Mouse (Mus musculus) lung, embryonic 14.5 days (tissue): ENCODE measurements around the gene Ercc5. TPM values are rescaled to one million over a fixed set of nuclear protein-coding genes. Genes with fewer than 3 reads are reported as not detected.

ENCODE experiments used
- ATAC-seq: fragments of 200-750 bp; cut with Nextera tagmentation; 2 replicates; pipeline ENCODE4 v1.8.0; 2017; ENCODE audit warnings: mild to moderate bottlenecking, moderate TSS enrichment, moderate library complexity; ENCODE audit not compliant: insufficient read depth
- DNase-seq: peaks from one replicate; pipeline ENCODE4 v3.0.0-alpha.2; 2015
- H3K27ac ChIP-seq: fragments of 300-500 bp; sonication (generic); 2 replicates; pipeline ENCODE4 v1.5.1; 2014; ENCODE audit warnings: low read depth, mild to moderate bottlenecking, moderate library complexity
- H3K27me3 ChIP-seq: fragments of 300-500 bp; sonication (generic); 2 replicates; pipeline ENCODE4 v1.6.1; 2014; ENCODE audit warnings: low read length, control low read depth; ENCODE audit not compliant: insufficient read depth
- H3K36me3 ChIP-seq: fragments of 300-500 bp; sonication (generic); 2 replicates; pipeline ENCODE4 v1.6.1; 2014; ENCODE audit warnings: control low read depth; ENCODE audit not compliant: insufficient read depth
- H3K4me1 ChIP-seq: fragments of 300-500 bp; sonication (generic); 2 replicates; pipeline ENCODE4 v1.6.1; 2014; ENCODE audit warnings: antibody characterized with exemption, control low read depth; ENCODE audit not compliant: insufficient read depth
- H3K4me2 ChIP-seq: fragments of 300-500 bp; sonication (generic); 2 replicates; pipeline ENCODE4 v1.6.1; 2014; ENCODE audit warnings: mild to moderate bottlenecking
- H3K4me3 ChIP-seq: fragments of 300-500 bp; sonication (generic); 2 replicates; pipeline ENCODE4 v1.5.1; 2014; ENCODE audit warnings: low read depth, low read length
- H3K9ac ChIP-seq: fragments of 300-500 bp; sonication (generic); 2 replicates; pipeline ENCODE4 v1.6.1; 2014
- H3K9me3 ChIP-seq: fragments of 300-500 bp; sonication (generic); 2 replicates; pipeline ENCODE4 v1.6.1; 2016; ENCODE audit warnings: low read depth, low read length, control low read depth
- CTCF ChIP-seq: IDR thresholded peaks from 2 replicates; pipeline ENCODE4 v1.5.1; 2016; ENCODE audit warnings: antibody characterized with exemption, low read depth
- WGBS: fragments of 180-500 bp; shearing (Covaris S2); extraction: QIAGEN DNeasy Blood & Tissue Kit; methylation state at CpG from one replicate; pipeline ENCODE4 v1.1.7; 2014; 5-methylcytosine and 5-hydroxymethylcytosine counted together
- polyA plus RNA-seq: library from polyadenylated mRNA; unstranded; fragments of >200 nt; fragmentation: Nextera tagmentation; extraction: Ambion mirVana; gene quantifications from 2 replicates; pipeline ENCODE4 v1.2.1, GENCODE M21; 2014

Ercc5 gene
- 23.6 and 24.6 TPM in 2 replicates for polyA plus RNA-seq

DNA sequence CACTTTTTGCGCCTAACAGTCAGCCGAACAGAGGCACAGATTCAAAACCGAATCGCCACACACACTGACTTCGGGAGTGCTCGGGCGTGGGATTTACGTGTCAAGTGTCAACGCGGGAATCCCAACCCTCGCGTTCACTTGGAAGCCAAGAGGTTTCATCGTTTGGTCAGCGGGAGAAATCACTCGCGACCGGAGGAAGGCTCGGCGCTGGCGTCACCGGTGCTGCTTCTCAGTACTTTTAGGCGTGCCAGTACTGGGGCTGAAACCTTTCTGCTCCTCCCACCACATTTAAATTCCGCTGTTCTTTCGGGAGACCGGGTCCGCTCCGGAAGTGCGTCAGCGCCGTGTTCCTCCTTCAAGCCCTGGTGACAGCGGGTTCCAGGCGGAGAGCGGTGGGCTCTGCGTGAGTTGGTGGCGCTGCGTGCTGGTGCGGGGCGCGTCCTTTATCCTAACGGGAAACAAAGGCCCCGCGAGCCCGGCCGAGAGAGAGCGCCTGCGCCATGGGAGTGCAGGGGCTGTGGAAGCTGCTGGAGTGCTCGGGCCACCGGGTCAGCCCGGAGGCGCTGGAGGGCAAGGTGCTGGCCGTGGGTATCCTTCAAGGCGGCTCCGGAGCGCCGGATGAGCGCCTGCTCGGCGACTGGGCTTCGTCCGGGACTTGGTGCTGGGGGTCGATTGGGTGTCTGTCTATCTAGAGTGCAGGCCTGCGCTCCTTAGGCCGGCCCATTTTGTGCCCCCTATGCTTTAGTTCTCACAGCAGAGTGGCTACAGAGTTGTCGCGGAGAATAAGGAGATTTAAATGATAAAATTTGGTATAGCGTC lies at the start of gene Ercc5:
Gene Ercc5 (plus strand): TSS at position 182 of the 819 bp plus-strand sequence.
- peak within 1 kb of the TSS; percentile 88 for H3K9ac ChIP-seq
- H3K4me2 ChIP-seq: peak within 1 kb of the TSS; percentile 78
- no peaks in the 10 kb centered on the region for H3K27me3 ChIP-seq
- DNase-seq (peak; percentile 94), ATAC-seq (peak; percentile 98)
- H3K4me3 ChIP-seq: peak within 1 kb of the TSS; percentile 86
- WGBS: under 1% methylated on average over 66 of the region's 66 CpGs
- 0 out of 2 replicates have a peak, but pooled peaks have one; percentile 2 for TF ChIP-seq CTCF
- no peaks in the 10 kb centered on the region for H3K9me3 ChIP-seq
- peak within 1 kb of the TSS; percentile 98 for H3K27ac ChIP-seq
- H3K36me3 ChIP-seq: peaks cover 17% of the 10 kb centered on the region
- H3K4me1 ChIP-seq: no peaks in the 10 kb centered on the region

DNA sequence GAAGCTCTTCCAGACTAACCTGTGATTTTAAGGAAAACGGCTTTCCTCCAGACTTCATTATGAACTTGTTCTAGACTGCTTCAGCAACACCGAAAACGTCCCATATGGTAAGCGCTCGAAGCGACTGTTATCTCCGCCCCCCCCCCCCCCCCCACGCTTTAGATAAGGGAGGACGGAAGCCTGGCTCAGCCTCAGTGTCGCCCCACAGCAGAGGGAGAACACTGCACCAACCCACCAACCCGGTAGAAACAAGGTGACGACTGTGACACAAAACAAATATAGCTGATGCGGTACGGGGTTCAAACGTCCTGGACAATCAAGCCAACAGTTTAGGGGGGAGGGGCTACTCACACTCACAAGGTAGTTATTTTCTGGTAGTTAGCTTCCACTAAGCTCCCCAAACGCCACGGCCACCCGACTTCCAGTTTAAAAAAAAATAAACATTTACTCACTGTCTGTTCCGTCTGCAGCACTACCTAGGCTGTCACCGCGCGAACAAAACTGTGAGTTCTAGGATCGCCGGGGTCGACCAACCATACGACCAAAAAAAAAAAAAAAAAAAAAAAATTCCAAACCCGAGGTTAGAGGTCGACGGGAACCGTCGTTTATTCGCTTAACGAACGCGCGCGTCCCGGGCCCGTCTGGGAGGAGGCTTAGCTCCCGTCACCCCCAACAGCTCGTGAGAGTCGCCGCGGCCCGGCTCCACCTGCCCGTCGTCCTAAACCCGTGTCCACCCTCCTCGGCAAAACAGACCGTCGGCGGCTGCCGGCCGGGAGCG lies 45.9 kb upstream of the Ercc5 start:
- Histone ChIP-seq H3K4me1 (no peaks in the 10 kb centered on the region), H3K4me3 (peak overlapping the region; percentile 80), H3K9me3 (no peaks in the 10 kb centered on the region), H3K9ac (peak overlapping the region; percentile 79), H3K4me2 (peak overlapping the region; percentile 74), H3K27ac (peak overlapping the region; percentile 93), H3K27me3 (no peaks in the 10 kb centered on the region), H3K36me3 (peaks cover 19% of the 10 kb centered on the region)
- under 1% methylated on average over 55 of the region's 55 CpGs for WGBS
- ATAC-seq (peak; percentile 80), DNase-seq (peak; percentile 61)
- no peak for TF ChIP-seq CTCF

DNA sequence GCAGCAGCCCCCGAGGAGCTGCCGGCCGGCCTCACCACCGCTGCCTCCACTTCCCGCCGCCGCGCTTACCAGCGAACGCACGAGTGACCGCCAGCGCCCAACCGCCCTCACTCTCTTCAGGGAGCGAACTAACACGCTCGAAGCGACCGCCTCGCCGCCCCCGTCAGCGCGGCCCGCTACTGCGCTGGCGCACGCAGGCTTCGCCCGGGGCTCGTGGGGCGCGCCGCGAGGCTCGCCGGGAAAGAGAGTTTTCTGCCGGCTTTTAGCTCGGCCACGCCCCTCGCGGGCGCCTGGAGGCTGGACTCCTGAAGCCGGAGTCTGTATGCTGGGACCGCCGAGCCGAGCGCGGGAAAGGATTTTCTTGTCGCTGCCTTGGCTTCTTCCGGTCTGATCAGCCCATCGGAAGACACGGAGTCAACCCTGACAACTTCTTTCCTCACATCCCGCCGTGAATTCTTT lies 45.3 kb upstream of the Ercc5 start, which contains the start of gene Tex30:
Gene Tex30 (minus strand): TSS at position 183 of the 459 bp plus-strand sequence.
- ATAC-seq: peak; percentile 98
- peak within 1 kb of the TSS; percentile 93 for H3K27ac ChIP-seq
- peak within 1 kb of the TSS; percentile 79 for H3K9ac ChIP-seq
- peak within 1 kb of the TSS; percentile 80 for H3K4me3 ChIP-seq
- TF ChIP-seq CTCF: no peak
- WGBS: under 1% methylated on average over 55 of the region's 55 CpGs
- no peaks in the 10 kb centered on the region for H3K4me1 ChIP-seq
- H3K4me2 ChIP-seq: peak within 1 kb of the TSS; percentile 74
- H3K36me3 ChIP-seq: peaks cover 20% of the 10 kb centered on the region
- no peaks in the 10 kb centered on the region for H3K27me3 ChIP-seq
- DNase-seq: peak; percentile 99
- no peaks in the 10 kb centered on the region for H3K9me3 ChIP-seq

DNA sequence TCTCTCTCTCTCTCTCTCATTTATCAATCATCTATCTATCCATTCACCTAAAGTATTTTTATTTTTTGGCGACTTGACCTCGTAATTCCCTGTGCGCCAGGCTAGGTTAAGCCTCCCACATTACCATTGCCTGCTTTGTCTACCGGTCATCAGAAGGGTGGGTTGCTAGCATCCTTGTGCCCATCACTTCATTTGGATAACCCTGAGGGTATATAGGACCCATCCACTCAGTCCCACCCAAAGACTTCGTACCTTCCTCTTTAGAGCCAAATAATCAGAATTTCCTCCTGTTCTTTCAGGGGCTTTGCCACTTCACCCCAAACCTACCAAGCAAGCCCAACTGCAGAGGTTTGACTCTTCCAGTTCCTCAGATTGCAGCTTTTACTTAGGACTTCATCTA lies 44.6 kb upstream of the Ercc5 start:
- WGBS: 15% methylated on average over 5 of the region's 5 CpGs
- no peaks in the 10 kb centered on the region for H3K27me3 ChIP-seq
- peak overlapping the region; percentile 80 for H3K4me3 ChIP-seq
- no peaks in the 10 kb centered on the region for H3K9me3 ChIP-seq
- H3K36me3 ChIP-seq: peaks cover 21% of the 10 kb centered on the region
- H3K9ac ChIP-seq: peak overlapping the region; percentile 79; the same call in 1 of the 2 replicates
- ATAC-seq (0 out of 2 replicates have a peak, but pooled peaks have one; percentile 19), DNase-seq (peak; percentile 25)
- H3K4me1 ChIP-seq: no peaks in the 10 kb centered on the region
- H3K27ac ChIP-seq: 0 out of 2 replicates have a peak overlapping the region, but pooled peaks have one; percentile 69
- peak overlapping the region; percentile 74 for H3K4me2 ChIP-seq
- TF ChIP-seq CTCF: no peak

DNA sequence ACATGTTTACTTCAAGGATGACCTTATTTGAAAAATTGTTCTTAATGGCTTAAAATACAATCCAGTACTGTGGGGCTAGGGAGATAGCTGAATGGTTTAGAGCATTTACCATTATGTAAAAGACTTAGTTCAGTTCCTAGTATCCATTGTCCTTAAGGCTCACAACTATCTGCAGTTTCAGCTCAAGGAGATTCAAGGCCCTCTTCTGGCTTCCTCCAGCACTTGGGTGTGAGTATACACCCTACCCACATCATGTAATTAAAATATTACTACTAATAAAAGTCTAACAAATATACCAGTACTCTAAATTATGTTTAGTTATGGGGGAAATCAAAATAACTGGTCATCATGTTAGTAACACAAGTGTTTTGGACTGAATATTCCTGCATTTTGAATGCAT lies 30.0 kb upstream of the Ercc5 start:
- H3K27ac ChIP-seq: no peak overlapping the region
- no peaks in the 10 kb centered on the region for H3K4me1 ChIP-seq
- no peaks in the 10 kb centered on the region for H3K9me3 ChIP-seq
- DNase-seq (peak; percentile 23), ATAC-seq (no peak)
- TF ChIP-seq CTCF: no peak
- peak overlapping the region; percentile 65 for H3K4me3 ChIP-seq
- H3K27me3 ChIP-seq: no peaks in the 10 kb centered on the region
- H3K4me2 ChIP-seq: peak overlapping the region; percentile 78
- peak overlapping the region; percentile 74 for H3K9ac ChIP-seq
- H3K36me3 ChIP-seq: peaks cover 35% of the 10 kb centered on the region

DNA sequence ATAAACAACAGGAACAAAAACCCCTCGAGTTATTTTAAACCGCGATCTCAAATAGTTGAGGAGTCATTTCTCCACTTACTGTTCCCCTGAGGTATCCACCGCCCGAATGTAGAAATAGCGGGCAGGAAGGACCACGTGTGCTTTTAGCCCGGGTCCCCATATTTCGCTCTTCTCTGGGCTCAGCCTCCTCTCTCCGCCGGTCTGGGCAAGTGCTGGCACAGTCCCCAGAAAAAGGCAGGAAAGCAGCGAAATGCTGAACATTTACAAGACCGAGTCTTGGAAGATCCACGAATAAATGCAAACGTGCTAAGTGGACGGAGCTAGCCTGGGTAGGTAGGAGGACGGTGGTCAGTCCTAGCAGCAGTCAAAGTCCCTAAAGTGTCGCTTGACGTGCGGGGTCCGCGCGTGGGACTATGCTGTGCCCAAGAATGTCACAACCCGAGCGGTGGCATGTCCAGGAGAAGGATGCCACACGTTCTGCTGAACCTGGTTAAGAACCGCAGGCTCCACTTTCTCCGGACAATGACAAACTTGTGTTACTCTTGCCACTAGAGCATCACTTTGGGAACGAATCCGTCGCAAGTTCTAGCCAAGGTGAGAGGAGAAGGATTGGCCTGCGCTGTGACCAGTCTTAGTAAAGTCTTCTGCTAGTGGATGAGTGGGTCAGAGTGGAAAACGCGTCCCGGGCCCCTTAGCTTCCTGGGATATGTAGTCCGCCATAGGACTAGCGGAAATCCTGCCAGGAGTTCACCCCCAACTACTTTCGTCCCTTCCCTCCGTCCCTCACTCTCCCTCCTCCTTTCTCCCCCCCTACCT lies 29.1 kb upstream of the Ercc5 start, which contains the start of the genes Kdelc1 and Bivm:
Gene Kdelc1 (minus strand): TSS at position 570 of the 816 bp plus-strand sequence.
Gene Bivm (plus strand): TSS at position 719 of the 816 bp plus-strand sequence.
- Histone ChIP-seq H3K4me2 (peak within 1 kb of the TSS; percentile 78), H3K36me3 (peaks cover 27% of the 10 kb centered on the region), H3K4me1 (no peaks in the 10 kb centered on the region), H3K9me3 (no peaks in the 10 kb centered on the region), H3K27ac (peak within 1 kb of the TSS; percentile 98), H3K4me3 (peak within 1 kb of the TSS; percentile 65), H3K9ac (peak within 1 kb of the TSS; percentile 80), H3K27me3 (no peaks in the 10 kb centered on the region)
- under 1% methylated on average over 39 of the region's 39 CpGs for WGBS
- TF ChIP-seq CTCF: no peak
- DNase-seq (peak; percentile 97), ATAC-seq (peak; percentile 97)
